Comparison of ENCODE assay signal across 15 mouse cellular contexts in the genomic region with DNA sequence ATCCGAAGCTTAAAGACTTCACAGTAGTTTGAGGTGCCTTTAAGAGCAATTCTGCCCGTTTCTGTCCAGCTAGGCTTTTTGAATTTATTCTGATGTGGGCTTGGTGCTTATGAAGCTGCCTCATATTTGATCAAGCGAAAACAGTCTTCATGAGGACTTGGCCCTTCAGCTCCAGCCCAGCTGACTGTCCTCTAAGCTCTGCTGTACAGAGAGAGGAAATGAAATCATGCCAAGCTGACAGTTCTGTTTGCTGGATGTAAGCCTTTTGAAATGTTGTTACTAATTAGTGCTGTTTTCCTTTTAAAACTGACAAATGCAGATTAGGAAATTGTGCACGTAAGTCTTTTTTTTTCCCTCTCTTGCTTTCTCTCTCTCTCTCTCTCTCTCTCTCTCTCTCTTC.
DNase-seq lines count a peak whose midpoint lies in the region; ATAC-seq and TF ChIP-seq lines count a peak whose summit lies in the region.
"Had no signal": no experiment of that assay in that cellular context is flagged by ENCODE, and none has a peak within 500 bp of the region (broad histone marks: within the 10 kb centered on the region; RNA-seq: fewer than 3 reads in every experiment).

No protein-coding gene starts in this region.

- no peak for TF ChIP-seq CTCF in kidney, postnatal 0 days (IDR thresholded peaks at IDR 0.05; ENCODE audit: low read depth)

- no peaks in the 10 kb centered on the region for H3K9me3 ChIP-seq in heart, embryonic 11.5 days (replicated peaks; ENCODE audit: control insufficient read depth, low read length)
- no peaks in the 10 kb centered on the region for H3K9me3 ChIP-seq in kidney, postnatal 0 days (replicated peaks; ENCODE audit: low read length)
- no peaks in the 10 kb centered on the region for H3K9me3 ChIP-seq in midbrain, embryonic 11.5 days (ENCODE audit: control insufficient read depth, low read length)
- H3K9me3 ChIP-seq in midbrain, embryonic 15.5 days: no peaks in the 10 kb centered on the region
- H3K9me3 ChIP-seq: embryonic facial prominence, embryonic 15.5 days; liver, embryonic 15.5 days; neural tube, embryonic 15.5 days had no signal

- DNase-seq in heart, adult 18-20 months: peak; percentile 29 to 34
- DNase-seq in kidney, postnatal 0 days (ENCODE audit: low spot score): peak; percentile 73
- no peak for DNase-seq in kidney, postnatal 25 days
- DNase-seq in midbrain, embryonic 11.5 days (ENCODE audit: low spot score, missing footprints): peak; percentile 71
- DNase-seq in lung, postnatal 36 days: peak; percentile 21
- DNase-seq: cerebellum, adult 18-20 months; right cerebral cortex, postnatal 4 days; thymus, adult 18-20 months had no signal

- no peaks in the 10 kb centered on the region for H3K4me1 ChIP-seq in heart, embryonic 11.5 days (ENCODE audit: control insufficient read depth, insufficient read depth, low read length)
- H3K4me1 ChIP-seq in kidney, postnatal 0 days (replicated peaks; ENCODE audit: insufficient read depth, low read length): no peaks in the 10 kb centered on the region
- no peaks in the 10 kb centered on the region for H3K4me1 ChIP-seq in midbrain, embryonic 11.5 days (ENCODE audit: control insufficient read depth, insufficient read depth, low read length)
- H3K4me1 ChIP-seq in midbrain, embryonic 15.5 days: no peaks in the 10 kb centered on the region
- H3K4me1 ChIP-seq: liver, embryonic 15.5 days; neural tube, embryonic 15.5 days had no signal

- H3K4me2 ChIP-seq in heart, embryonic 11.5 days: no peak overlapping the region
- H3K4me2 ChIP-seq in kidney, postnatal 0 days (ENCODE audit: low read length): no peak overlapping the region
- no peak overlapping the region for H3K4me2 ChIP-seq in midbrain, embryonic 11.5 days
- H3K4me2 ChIP-seq in midbrain, embryonic 15.5 days: no peak overlapping the region
- H3K4me2 ChIP-seq: embryonic facial prominence, embryonic 15.5 days; liver, embryonic 15.5 days; neural tube, embryonic 15.5 days had no signal

- H3K4me3 ChIP-seq in heart, embryonic 11.5 days (ENCODE audit: low read depth, low read length): no peak overlapping the region
- no peak overlapping the region for H3K4me3 ChIP-seq in kidney, postnatal 0 days (replicated peaks; ENCODE audit: low read depth, low read length)
- no peak overlapping the region for H3K4me3 ChIP-seq in midbrain, embryonic 11.5 days (ENCODE audit: low read depth, low read length)
- no peak overlapping the region for H3K4me3 ChIP-seq in midbrain, embryonic 15.5 days
- H3K4me3 ChIP-seq: embryonic facial prominence, embryonic 15.5 days; layer of hippocampus, adult 2 months; liver, embryonic 15.5 days; neural tube, embryonic 15.5 days had no signal

- H3K9ac ChIP-seq in heart, embryonic 11.5 days (ENCODE audit: low read depth, low read length): no peak overlapping the region
- H3K9ac ChIP-seq in kidney, postnatal 0 days (ENCODE audit: low read depth, low read length): no peak overlapping the region
- H3K9ac ChIP-seq in midbrain, embryonic 11.5 days (ENCODE audit: low read length): no peak overlapping the region
- no peak overlapping the region for H3K9ac ChIP-seq in midbrain, embryonic 15.5 days
- H3K9ac ChIP-seq: embryonic facial prominence, embryonic 15.5 days; liver, embryonic 15.5 days; neural tube, embryonic 15.5 days had no signal

- no peak for ATAC-seq in heart, embryonic 11.5 days (replicated peaks; ENCODE audit: insufficient number of reproducible peaks, low FRiP score, low TSS enrichment)
- ATAC-seq in kidney, postnatal 0 days (replicated peaks; ENCODE audit: low FRiP score, low read depth): no peak
- ATAC-seq in midbrain, embryonic 11.5 days (ENCODE audit: low FRiP score): no peak
- ATAC-seq in midbrain, embryonic 15.5 days (replicated peaks): no peak
- ATAC-seq: hindbrain, postnatal 0 days had no signal

- H3K27me3 ChIP-seq in heart, embryonic 11.5 days (ENCODE audit: control insufficient read depth, insufficient read depth, low read length): no peaks in the 10 kb centered on the region
- no peaks in the 10 kb centered on the region for H3K27me3 ChIP-seq in kidney, postnatal 0 days (ENCODE audit: insufficient read depth, low read length)
- H3K27me3 ChIP-seq in midbrain, embryonic 11.5 days (ENCODE audit: control insufficient read depth, insufficient read depth, low read length): no peaks in the 10 kb centered on the region
- H3K27me3 ChIP-seq in midbrain, embryonic 15.5 days (replicated peaks): no peaks in the 10 kb centered on the region
- H3K27me3 ChIP-seq: embryonic facial prominence, embryonic 15.5 days; liver, embryonic 15.5 days; neural tube, embryonic 15.5 days had no signal

- H3K27ac ChIP-seq in heart, embryonic 11.5 days (ENCODE audit: low read depth, low read length): no peak overlapping the region
- no peak overlapping the region for H3K27ac ChIP-seq in kidney, postnatal 0 days
- no peak overlapping the region for H3K27ac ChIP-seq in midbrain, embryonic 11.5 days (ENCODE audit: low read depth, low read length)
- H3K27ac ChIP-seq in midbrain, embryonic 15.5 days: no peak overlapping the region
- H3K27ac ChIP-seq: embryonic facial prominence, embryonic 15.5 days; hindbrain, postnatal 0 days; layer of hippocampus, adult 2 months; liver, embryonic 15.5 days; neural tube, embryonic 15.5 days had no signal

- 0 out of 2 replicates have a peak, but pooled peaks cover 5% of the 10 kb centered on the region for H3K36me3 ChIP-seq in heart, embryonic 11.5 days (ENCODE audit: control insufficient read depth, insufficient read depth, low read length)
- no peaks in the 10 kb centered on the region for H3K36me3 ChIP-seq in kidney, postnatal 0 days (ENCODE audit: insufficient read depth, low read length)
- no peaks in the 10 kb centered on the region for H3K36me3 ChIP-seq in midbrain, embryonic 11.5 days (ENCODE audit: control insufficient read depth, insufficient read depth, low read length)
- H3K36me3 ChIP-seq in midbrain, embryonic 15.5 days (replicated peaks): no peaks in the 10 kb centered on the region
- H3K36me3 ChIP-seq: embryonic facial prominence, embryonic 15.5 days; liver, embryonic 15.5 days; neural tube, embryonic 15.5 days had no signal

- WGBS in heart, embryonic 11.5 days (ENCODE audit: insufficient replicate concordance): 81% methylated on average over 4 of the region's 4 CpGs
- 68% methylated on average over 4 of the region's 4 CpGs for WGBS in kidney, postnatal 0 days
- 86% methylated on average over 4 of the region's 4 CpGs for WGBS in midbrain, embryonic 11.5 days
- 83% methylated on average over 4 of the region's 4 CpGs for WGBS in midbrain, embryonic 15.5 days

Comparison
In these comparisons a context has a peak if more than half of its experiments do, and no peak if none do; other contexts are left out.
1. DNase-seq: peak in heart, adult 18-20 months (2 of 2), kidney, postnatal 0 days (single experiment), midbrain, embryonic 11.5 days (single experiment) and lung, postnatal 36 days (single experiment); none in kidney, postnatal 25 days (0 of 2).